Mouse (Mus musculus) fibroblast of lung, adult 2 months (primary cell): ENCODE measurements at regions not wholly inside any gene's neighbourhood (a gene's known extent, or its start where the extent isn't known, plus 50 kb on each side); places are given as distances from the start of the nearest gene placed in this dataset.

Source experiments
- DNase-seq: peaks from one replicate; pipeline ENCODE4 v3.0.0-alpha.2; 2011; ENCODE audit warnings: low read depth

GRCm38 (mm10) chr9:26575990-26576389, 157.5 kb upstream of the B3gat1 start:
- no peak for DNase-seq

GRCm38 (mm10) chr9:26601979-26602378, 131.5 kb upstream of the B3gat1 start:
- DNase-seq, result no peak

- DNase-seq, result no peak
Measured at GRCm38 (mm10) chr9:26604552-26604951, 129.0 kb upstream of the B3gat1 start.

GRCm38 (mm10) chr9:26611711-26612437, 121.7 kb upstream of the B3gat1 start:
- no peak for DNase-seq

GRCm38 (mm10) chr9:26622840-26623448, 110.6 kb upstream of the B3gat1 start:
- DNase-seq, result no peak

GRCm38 (mm10) chr9:26625171-26625937, 108.2 kb upstream of the B3gat1 start:
- no peak for DNase-seq

GRCm38 (mm10) chr9:26632891-26633650, 100.5 kb upstream of the B3gat1 start:
- DNase-seq, result no peak

GRCm38 (mm10) chr9:26635211-26635610, 98.3 kb upstream of the B3gat1 start:
- DNase-seq, result no peak

- no peak for DNase-seq
Measured at GRCm38 (mm10) chr9:26638586-26638985, 94.9 kb upstream of the B3gat1 start.

- no peak for DNase-seq
Measured at GRCm38 (mm10) chr9:26642302-26642701, 91.2 kb upstream of the B3gat1 start.

- DNase-seq, result no peak
Measured at GRCm38 (mm10) chr9:26642831-26643230, 90.7 kb upstream of the B3gat1 start.

GRCm38 (mm10) chr9:26649506-26649905, 84.0 kb upstream of the B3gat1 start:
- DNase-seq, result no peak

GRCm38 (mm10) chr9:26652920-26653319, 80.6 kb upstream of the B3gat1 start:
- no peak for DNase-seq

- no peak for DNase-seq
Measured at GRCm38 (mm10) chr9:26659366-26659765, 74.2 kb upstream of the B3gat1 start.

- DNase-seq, result no peak
Measured at GRCm38 (mm10) chr9:26663544-26663943, 70.0 kb upstream of the B3gat1 start.

- no peak for DNase-seq
Measured at GRCm38 (mm10) chr9:26667835-26668234, 65.7 kb upstream of the B3gat1 start.

GRCm38 (mm10) chr9:26674059-26674757, 59.3 kb upstream of the B3gat1 start:
- DNase-seq, result no peak

- DNase-seq, result no peak
Measured at GRCm38 (mm10) chr9:26678288-26678687, 55.2 kb upstream of the B3gat1 start.

- no peak for DNase-seq
Measured at GRCm38 (mm10) chr9:26681516-26681915, 52.0 kb upstream of the B3gat1 start.
